Mouse (Mus musculus) ZHBTc4 (cell line): ENCODE measurements around the gene Olfr128.

Source experiments
- DNase-seq: peaks from one replicate; pipeline ENCODE4 v3.0.0-alpha.2; 2011; ENCODE audit warnings: low read depth, low spot score

Gene Olfr128

DNA sequence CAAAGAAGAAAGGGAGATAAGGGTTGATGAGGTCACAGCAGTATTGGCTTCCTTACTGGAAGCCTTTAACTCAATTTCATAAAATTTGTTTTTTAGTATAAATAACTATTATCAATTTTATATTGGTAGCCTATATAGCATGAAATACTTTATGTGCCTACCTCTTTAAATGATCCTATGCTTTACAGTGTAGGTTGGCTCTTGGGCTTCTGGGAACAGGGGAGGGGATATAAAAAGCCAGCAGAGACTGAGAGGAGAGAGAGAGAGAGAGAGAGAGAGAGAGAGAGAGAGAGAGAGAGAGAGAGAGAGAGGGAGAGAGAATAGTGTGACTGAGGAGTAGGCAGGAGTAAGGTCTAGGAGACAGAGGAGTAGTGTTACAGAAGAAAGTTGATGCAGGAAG, at the start of gene Olfr128:
Olfr128 (plus strand) TSS at position 301 of the 400 bp plus-strand sequence.
- DNase-seq = no peak

GRCm38 (mm10) chr17:37873830-37874229, 46.5 kb upstream of the Olfr128 start:
- DNase-seq = no peak

DNA sequence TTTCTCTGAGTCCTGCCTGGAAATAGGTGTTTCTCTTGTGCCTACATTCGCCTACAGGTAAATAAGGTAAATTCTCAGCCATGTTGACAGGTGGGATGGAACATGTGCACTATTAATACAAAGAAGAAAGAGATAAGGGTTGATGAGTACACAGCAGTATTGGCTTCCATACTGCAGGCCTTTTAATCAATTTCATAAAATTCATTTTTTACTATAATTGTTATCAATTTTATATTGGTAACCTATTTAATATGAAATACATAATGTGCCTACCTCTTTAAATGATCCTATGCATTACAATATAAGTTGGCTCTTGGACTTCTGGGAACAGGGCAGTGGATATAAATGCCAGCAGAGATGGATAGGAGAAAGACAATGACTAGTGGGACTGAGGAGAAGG, 20.2 kb upstream of the Olfr128 start, which contains the start of gene Olfr127:
Olfr127 (plus strand) TSS at position 301 of the 400 bp plus-strand sequence.
- no peak for DNase-seq

DNA sequence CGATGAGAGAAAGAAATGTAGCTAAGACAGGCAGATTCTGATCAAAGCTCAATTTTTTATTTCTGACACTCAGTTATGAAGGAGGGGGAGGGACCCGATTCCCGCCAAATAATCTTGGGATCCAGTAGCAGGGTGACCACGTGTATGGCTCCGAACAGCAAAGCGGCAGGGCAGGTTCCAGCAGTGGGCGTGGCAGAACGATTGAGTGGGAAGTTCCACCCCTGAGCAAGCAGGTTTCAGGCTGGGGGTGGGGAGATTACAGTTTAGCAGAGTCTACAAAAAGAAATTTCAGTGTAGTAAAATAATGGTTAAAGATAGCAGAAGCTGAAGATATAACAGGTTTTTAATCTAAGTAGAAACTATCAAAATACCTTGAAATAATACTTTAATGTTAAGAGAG, 13.5 kb upstream of the Olfr128 start:
- DNase-seq = peak; percentile 30

- DNase-seq = no peak
Observed at GRCm38 (mm10) chr17:37952979-37953378, 32.6 kb downstream of the Olfr128 start, which contains the start of gene Olfr761. Olfr761 (minus strand) TSS chr17:37953079.

DNA sequence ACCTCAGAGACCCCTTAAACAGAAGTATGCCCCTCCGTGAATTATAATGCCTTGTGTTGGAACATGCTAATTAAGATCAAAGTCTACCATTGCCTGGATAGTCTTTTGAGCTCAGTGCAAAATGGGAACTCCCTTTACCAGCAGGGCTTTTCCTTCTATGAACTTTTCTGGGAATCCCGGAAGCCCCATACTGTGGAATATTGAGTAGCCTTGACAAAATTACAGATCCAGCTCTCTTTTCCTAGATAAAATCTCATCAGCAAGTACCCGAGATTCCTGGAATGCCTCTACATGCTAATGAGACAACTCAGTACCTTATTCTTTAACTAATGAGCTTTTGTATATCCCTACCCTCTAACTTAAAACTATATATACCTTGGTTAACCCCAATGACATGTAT, 53.2 kb downstream of the Olfr128 start:
- DNase-seq = peak; percentile 57
